Mouse (Mus musculus): ENCODE results near the gene Ankmy2. TPM values are rescaled to one million over a fixed set of nuclear protein-coding genes. Genes with fewer than 3 reads are reported as not detected.

Gene Ankmy2
- total RNA-seq (2014; fragmentation: Nextera tagmentation) (22.3 and 26.5 TPM in 2 replicates), total RNA-seq (2017) (23.0 and 25.3 TPM in 2 replicates)

GRCm38 (mm10) chr12:36156637-36157303, at the start of gene Ankmy2:
Ankmy2 (plus strand) TSS chr12:36157114.
- peak; percentile 74 for ATAC-seq (replicated peaks; ENCODE audit: poor library complexity, severe bottlenecking)

GRCm38 (mm10) chr12:36108442-36108841, 48.5 kb upstream of the Ankmy2 start:
- ATAC-seq (replicated peaks; ENCODE audit: poor library complexity, severe bottlenecking), result no peak

GRCm38 (mm10) chr12:36110457-36110856, 46.5 kb upstream of the Ankmy2 start:
- no peak for ATAC-seq (replicated peaks; ENCODE audit: poor library complexity, severe bottlenecking)

GRCm38 (mm10) chr12:36111110-36111509, 45.8 kb upstream of the Ankmy2 start:
- no peak for ATAC-seq (replicated peaks; ENCODE audit: poor library complexity, severe bottlenecking)

DNA sequence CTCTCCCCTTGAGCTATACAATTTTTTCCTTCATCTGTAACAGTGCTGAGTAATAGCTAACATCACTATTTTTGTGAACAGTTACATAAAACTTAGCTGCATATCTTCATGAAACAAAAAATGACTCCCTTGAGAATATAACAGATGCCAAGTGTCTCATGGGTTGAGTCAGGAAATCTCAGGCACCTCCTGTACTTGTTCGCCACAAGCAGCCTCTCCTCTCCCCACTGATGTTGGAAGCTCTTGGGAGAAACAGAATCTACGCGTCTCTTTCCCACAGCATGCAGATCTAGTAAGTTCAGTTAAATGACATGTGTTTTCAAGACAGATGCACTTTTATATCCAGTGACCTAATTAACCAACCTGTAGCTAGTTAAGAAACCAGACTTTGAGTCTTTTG, 44.8 kb upstream of the Ankmy2 start:
- no peak for ATAC-seq (replicated peaks; ENCODE audit: poor library complexity, severe bottlenecking)

GRCm38 (mm10) chr12:36117161-36117560, 39.8 kb upstream of the Ankmy2 start:
- ATAC-seq (replicated peaks; ENCODE audit: poor library complexity, severe bottlenecking), result peak; percentile 68

DNA sequence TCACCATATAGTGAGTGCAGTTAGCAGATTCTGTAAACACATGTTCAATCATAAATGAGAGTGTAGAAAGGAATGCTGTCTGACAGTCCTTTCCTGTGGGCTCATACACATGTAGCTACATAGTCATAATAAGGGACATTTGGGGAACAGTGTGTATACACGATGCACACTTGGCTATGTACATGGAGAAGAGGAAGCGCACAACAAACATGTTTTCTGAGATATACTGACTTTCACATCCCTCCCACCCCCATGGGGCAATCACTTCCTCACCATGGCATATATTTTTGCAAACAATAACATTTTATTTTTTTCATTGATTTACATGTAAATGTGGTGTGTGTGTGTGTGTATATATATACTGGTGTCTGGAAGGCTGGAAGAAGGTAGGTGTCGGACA, 37.7 kb upstream of the Ankmy2 start:
- ATAC-seq (replicated peaks; ENCODE audit: poor library complexity, severe bottlenecking), result peak; percentile 66

DNA sequence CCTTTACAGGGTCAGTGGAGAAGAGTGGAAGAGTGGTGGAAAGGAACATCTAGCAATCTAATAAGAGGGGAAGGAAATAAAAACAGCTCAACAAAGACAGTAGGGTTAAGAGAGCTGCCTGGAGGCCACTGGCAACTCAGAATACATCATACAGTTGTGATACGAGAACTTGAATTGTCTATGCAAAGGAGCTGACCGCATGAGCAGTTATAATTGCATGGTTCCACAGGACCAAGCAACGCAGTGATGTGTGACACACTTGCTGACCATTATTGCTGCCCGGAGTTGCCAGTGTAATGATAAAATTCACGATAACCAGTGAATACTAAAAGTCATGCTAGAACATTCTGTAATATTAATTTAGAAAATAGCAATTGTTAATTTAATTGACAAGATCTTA, 30.9 kb upstream of the Ankmy2 start:
- no peak for ATAC-seq (replicated peaks; ENCODE audit: poor library complexity, severe bottlenecking)

DNA sequence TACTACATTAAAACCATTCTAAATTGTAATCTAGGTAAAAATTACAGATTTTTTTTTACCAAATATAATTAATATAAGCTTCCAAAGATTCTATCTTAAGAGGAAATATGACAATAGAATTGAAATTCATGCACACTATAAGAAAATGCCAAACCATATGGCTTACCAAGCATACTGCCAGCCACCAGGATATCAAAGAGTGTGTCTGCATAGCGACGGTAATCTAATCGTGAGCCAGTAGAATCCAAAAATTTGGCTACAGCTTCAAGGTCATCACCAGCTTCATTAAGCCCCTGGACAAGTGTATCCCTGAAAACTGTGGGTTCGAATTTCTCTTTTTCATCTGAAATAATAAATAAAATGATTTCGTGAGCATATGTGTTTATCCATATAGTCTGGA, 27.1 kb upstream of the Ankmy2 start:
- ATAC-seq (replicated peaks; ENCODE audit: poor library complexity, severe bottlenecking), result no peak

DNA sequence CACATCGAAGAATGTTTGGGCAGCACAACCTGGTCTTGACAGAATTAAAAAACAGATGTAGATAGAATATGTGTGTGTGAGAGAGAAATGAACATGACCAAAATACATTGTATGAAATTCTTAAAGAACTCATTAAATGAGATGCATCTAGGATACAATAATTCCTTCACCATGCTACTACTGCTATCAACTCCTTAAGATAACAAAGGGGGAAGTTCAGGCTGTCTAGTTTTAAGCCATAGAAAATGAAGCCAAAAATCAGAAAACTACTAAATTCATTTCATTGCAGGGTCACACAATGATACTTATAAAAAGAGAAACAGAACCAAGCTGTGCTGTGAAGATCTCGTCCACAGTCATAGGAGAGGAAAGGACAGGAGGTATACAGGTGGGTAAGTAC, 24.7 kb upstream of the Ankmy2 start:
- no peak for ATAC-seq (replicated peaks; ENCODE audit: poor library complexity, severe bottlenecking)

DNA sequence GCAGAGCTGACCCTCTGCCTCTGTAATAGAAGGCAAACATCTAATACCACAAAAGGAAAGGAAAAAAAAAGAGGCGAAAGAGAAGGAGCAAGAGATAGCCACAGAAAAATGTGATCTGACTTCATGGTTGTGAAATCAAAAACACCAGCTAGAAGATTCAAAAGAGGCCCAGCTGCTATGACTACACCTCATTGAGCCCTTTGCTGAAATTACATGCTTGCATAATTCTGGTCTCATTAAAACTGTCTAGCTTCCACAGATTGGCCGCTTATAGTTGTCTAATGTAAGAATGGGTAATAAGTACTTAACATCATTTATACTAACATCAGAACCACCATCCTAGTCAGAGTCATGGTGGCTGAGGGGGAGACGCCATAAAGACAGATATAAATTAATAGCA, 24.2 kb upstream of the Ankmy2 start:
- peak; percentile 54 for ATAC-seq (replicated peaks; ENCODE audit: poor library complexity, severe bottlenecking)

DNA sequence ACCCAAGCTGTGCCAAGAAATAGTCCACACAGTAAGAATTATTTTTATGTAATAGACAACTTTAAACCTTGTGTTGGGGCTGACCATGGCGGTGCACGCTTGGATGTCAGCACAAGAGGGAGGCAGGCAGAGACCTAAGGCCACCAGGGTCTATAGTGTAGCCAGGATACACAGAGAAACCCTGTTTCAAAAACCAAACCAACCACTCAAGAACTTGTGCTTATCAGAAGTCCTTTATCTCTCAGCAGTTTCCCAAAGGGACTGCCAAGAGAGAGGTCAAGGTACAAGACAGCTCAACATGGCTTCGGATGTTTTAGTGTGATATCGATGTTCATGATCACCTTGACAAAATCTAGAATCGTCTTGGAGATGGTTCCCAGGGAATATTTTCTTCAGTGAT, 23.4 kb upstream of the Ankmy2 start:
- ATAC-seq (replicated peaks; ENCODE audit: poor library complexity, severe bottlenecking), result no peak

- no peak for ATAC-seq (replicated peaks; ENCODE audit: poor library complexity, severe bottlenecking)
Observed at GRCm38 (mm10) chr12:36134111-36134510, 22.8 kb upstream of the Ankmy2 start.

DNA sequence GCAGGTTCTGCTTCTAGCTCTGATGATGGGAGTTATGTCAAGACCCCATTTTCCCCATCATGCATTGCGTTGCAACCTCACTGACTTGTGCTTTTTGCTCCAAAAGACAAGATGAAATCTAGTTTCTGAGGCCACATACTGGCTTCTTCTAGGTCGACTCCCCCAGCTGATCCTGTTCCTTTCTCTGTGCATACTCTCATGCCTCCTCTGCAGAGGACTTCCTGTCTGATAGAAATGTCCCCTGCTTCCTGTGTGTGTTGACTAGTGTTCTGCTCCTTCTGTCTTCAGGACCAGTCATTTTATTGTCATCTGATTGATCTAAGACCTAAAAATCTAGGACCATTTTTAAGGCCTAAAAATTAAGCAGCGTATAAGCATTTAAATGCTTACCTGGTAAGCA, 21.5 kb upstream of the Ankmy2 start:
- no peak for ATAC-seq (replicated peaks; ENCODE audit: poor library complexity, severe bottlenecking)

- ATAC-seq (replicated peaks; ENCODE audit: poor library complexity, severe bottlenecking), result peak; percentile 48
Observed at GRCm38 (mm10) chr12:36136285-36136684, 20.6 kb upstream of the Ankmy2 start.

GRCm38 (mm10) chr12:36137192-36137591, 19.7 kb upstream of the Ankmy2 start:
- ATAC-seq (replicated peaks; ENCODE audit: poor library complexity, severe bottlenecking), result no peak

GRCm38 (mm10) chr12:36140401-36140800, 16.5 kb upstream of the Ankmy2 start:
- ATAC-seq (replicated peaks; ENCODE audit: poor library complexity, severe bottlenecking), result no peak

- ATAC-seq (replicated peaks; ENCODE audit: poor library complexity, severe bottlenecking), result peak; percentile 25; the same call in 1 of the 2 replicates
Observed at GRCm38 (mm10) chr12:36146230-36147011, 10.5 kb upstream of the Ankmy2 start.

- no peak for ATAC-seq (replicated peaks; ENCODE audit: poor library complexity, severe bottlenecking)
Observed at GRCm38 (mm10) chr12:36150265-36150664, 6.6 kb upstream of the Ankmy2 start.

DNA sequence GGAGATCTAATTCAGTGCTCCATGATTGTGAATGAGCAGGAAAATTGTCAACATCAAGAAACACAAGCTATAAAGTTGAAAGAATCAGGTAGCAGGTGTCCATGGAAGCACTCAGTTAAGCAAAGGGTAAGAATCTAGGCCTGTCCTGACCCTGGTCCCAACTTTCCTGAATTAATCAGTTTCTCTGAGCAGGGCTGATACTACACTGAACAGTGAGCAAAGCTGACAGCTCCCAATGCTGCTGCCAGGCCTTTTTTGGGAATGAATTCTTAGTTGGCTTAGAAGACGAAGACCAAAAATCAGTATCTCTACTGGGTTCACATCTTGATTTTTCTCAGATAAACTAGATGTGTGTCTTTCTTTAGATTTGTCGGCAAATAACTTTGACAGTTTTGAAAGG, 6.2 kb upstream of the Ankmy2 start:
- no peak for ATAC-seq (replicated peaks; ENCODE audit: poor library complexity, severe bottlenecking)

GRCm38 (mm10) chr12:36155141-36155641, 1.7 kb upstream of the Ankmy2 start:
- ATAC-seq (replicated peaks; ENCODE audit: poor library complexity, severe bottlenecking), result peak; percentile 16

Measured in granulocyte monocyte progenitor cell, adult 5-6 weeks (primary cell).